Mouse (Mus musculus): ENCODE data around the gene Zfp248. TPM values are rescaled to one million over a fixed set of nuclear protein-coding genes. Genes with fewer than 3 reads are reported as not detected.

Zfp248 gene
- total and polyA plus RNA-seq, 2 experiments from 2014 or later, result 7.8 to 12.3 TPM

DNA sequence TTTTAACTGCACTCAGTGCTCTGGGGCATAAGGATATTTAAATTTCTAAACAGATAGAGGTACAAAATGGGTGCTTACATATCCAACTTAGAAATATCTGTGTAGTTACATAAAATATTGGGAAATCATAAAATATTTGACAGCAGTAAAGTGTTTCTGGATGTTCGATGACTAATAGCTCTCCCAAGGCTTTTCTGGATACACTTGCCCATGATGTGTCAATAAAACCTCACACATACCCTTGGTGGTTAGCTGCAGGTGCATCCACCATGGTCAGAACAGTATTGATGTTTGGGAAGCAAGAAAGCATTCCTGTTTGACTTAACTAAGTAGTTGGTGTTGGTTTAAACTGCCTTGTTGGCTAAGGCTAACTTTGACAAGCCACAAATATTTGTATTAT lies 2.4 kb upstream of the Zfp248 start:
- Histone ChIP-seq H3K27me3 (ENCODE audit: insufficient read depth, low read length) (no peaks in the 10 kb centered on the region), H3K4me1 (ENCODE audit: insufficient read depth) (peaks cover 8% of the 10 kb centered on the region; the same call in 1 of the 2 replicates)
- 95% methylated on average over 1 of the region's 1 CpGs for WGBS

DNA sequence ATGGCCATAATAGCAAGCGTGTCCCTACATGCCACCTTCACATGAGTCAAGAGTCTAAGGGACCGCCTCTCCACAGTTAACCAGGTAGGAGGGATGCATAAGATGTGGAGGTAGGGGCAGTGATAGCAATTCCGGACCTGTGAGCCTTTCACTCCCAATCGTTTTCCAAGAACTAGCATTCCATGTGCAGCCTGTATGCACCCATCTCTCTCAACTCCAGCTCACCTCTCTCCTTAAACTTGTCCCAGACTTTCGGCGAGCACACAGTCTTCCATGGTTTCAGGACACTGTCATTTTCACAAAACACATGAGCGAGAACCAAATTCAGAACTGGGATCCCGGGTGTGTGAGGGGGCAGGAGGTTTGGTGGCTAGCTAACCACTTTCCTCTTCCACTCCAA lies 876 bp downstream of the Zfp248 start:
- ATAC-seq (no peak), DNase-seq (no peak)
- Histone ChIP-seq H3K4me2 (ENCODE audit: low read depth) (peak overlapping the region; percentile 73), H3K27me3 (ENCODE audit: insufficient read depth, low read length) (no peaks in the 10 kb centered on the region), H3K4me1 (ENCODE audit: insufficient read depth) (peaks cover 8% of the 10 kb centered on the region; the same call in 1 of the 2 replicates), H3K27ac (ENCODE audit: low read depth, low read length) (peak overlapping the region; percentile 98; the same call in 1 of the 2 replicates), H3K36me3 (ENCODE audit: insufficient read depth) (no peaks in the 10 kb centered on the region), H3K9me3 (ENCODE audit: low read length) (no peaks in the 10 kb centered on the region), H3K4me3 (ENCODE audit: low read depth, low read length) (peak overlapping the region; percentile 59), H3K9ac (peak overlapping the region; percentile 94)
- 32% methylated on average over 8 of the region's 8 CpGs for WGBS
- no peak for TF ChIP-seq CTCF (IDR thresholded peaks at IDR 0.05; ENCODE audit: low read depth)

More for the DNA sequence above, 2.4 kb upstream of the Zfp248 start:
- DNase-seq (no peak), ATAC-seq (no peak)
- no peak for TF ChIP-seq CTCF (IDR thresholded peaks at IDR 0.05; ENCODE audit: low read depth)
- Histone ChIP-seq H3K4me2 (ENCODE audit: low read depth) (no peak overlapping the region), H3K9me3 (ENCODE audit: low read length) (no peaks in the 10 kb centered on the region), H3K9ac (no peak overlapping the region), H3K27ac (ENCODE audit: low read depth, low read length) (no peak overlapping the region), H3K4me3 (ENCODE audit: low read depth, low read length) (no peak overlapping the region), H3K36me3 (ENCODE audit: insufficient read depth) (peaks cover 6% of the 10 kb centered on the region; the same call in 1 of the 2 replicates)

DNA sequence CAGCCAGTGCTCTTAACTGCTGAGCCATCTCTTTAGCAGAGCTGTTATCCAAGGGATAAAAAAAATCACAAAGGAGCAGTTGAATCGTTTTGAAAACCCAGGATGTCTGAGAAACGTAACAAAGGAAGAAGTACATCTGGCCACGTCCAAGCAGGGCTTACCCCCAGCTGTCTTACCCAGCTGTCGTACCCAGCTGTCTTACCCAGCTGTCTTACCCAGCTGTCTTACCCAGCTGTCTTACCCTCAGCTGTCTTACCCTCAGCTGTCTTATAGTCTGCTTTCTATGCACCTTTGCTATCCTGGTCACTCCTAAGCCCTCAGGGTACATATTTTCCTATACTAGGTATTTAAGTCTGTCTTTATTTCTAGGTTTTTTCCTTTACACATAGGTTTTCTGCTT lies 23.8 kb downstream of the Zfp248 start:
- Histone ChIP-seq H3K4me3 (ENCODE audit: low read depth, low read length) (no peak overlapping the region), H3K9ac (no peak overlapping the region), H3K4me1 (ENCODE audit: insufficient read depth) (no peaks in the 10 kb centered on the region), H3K27me3 (ENCODE audit: insufficient read depth, low read length) (no peaks in the 10 kb centered on the region), H3K36me3 (ENCODE audit: insufficient read depth) (peaks cover 41% of the 10 kb centered on the region), H3K9me3 (ENCODE audit: low read length) (peaks cover 5% of the 10 kb centered on the region; the same call in 1 of the 2 replicates), H3K27ac (ENCODE audit: low read depth, low read length) (no peak overlapping the region), H3K4me2 (ENCODE audit: low read depth) (no peak overlapping the region)
- ATAC-seq (no peak), DNase-seq (no peak)
- 89% methylated on average over 4 of the region's 4 CpGs for WGBS
- no peak for TF ChIP-seq CTCF (IDR thresholded peaks at IDR 0.05; ENCODE audit: low read depth)

DNA sequence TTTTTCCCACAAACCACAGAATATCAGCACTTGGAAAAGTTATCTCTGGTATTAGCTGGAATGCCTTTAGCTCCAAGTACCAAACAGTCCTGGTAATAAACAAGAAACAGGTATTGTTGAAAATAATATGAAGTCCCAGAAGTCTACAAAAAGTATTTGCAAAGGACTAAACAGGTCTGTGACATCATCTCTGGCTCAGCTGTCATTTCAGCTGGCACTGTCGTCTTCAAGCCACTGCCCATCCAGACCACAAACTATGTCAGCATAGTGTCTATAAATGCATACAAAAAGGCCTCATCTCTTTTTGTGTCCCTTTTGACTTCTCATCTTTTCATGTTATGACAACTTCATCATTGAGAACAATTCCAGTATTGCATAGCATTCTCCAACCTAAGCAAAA lies 28.7 kb downstream of the Zfp248 start:
- Histone ChIP-seq H3K9ac (no peak overlapping the region), H3K27me3 (ENCODE audit: insufficient read depth, low read length) (no peaks in the 10 kb centered on the region), H3K4me2 (ENCODE audit: low read depth) (no peak overlapping the region), H3K36me3 (ENCODE audit: insufficient read depth) (peaks cover 34% of the 10 kb centered on the region), H3K4me3 (ENCODE audit: low read depth, low read length) (no peak overlapping the region), H3K27ac (ENCODE audit: low read depth, low read length) (no peak overlapping the region), H3K9me3 (ENCODE audit: low read length) (peaks cover 5% of the 10 kb centered on the region; the same call in 1 of the 2 replicates), H3K4me1 (ENCODE audit: insufficient read depth) (no peaks in the 10 kb centered on the region)
- ATAC-seq, result no peak
- WGBS, result 90% methylated on average over 1 of the region's 1 CpGs
- TF ChIP-seq CTCF (IDR thresholded peaks at IDR 0.05; ENCODE audit: low read depth), result no peak
- DNase-seq, result no peak

DNA sequence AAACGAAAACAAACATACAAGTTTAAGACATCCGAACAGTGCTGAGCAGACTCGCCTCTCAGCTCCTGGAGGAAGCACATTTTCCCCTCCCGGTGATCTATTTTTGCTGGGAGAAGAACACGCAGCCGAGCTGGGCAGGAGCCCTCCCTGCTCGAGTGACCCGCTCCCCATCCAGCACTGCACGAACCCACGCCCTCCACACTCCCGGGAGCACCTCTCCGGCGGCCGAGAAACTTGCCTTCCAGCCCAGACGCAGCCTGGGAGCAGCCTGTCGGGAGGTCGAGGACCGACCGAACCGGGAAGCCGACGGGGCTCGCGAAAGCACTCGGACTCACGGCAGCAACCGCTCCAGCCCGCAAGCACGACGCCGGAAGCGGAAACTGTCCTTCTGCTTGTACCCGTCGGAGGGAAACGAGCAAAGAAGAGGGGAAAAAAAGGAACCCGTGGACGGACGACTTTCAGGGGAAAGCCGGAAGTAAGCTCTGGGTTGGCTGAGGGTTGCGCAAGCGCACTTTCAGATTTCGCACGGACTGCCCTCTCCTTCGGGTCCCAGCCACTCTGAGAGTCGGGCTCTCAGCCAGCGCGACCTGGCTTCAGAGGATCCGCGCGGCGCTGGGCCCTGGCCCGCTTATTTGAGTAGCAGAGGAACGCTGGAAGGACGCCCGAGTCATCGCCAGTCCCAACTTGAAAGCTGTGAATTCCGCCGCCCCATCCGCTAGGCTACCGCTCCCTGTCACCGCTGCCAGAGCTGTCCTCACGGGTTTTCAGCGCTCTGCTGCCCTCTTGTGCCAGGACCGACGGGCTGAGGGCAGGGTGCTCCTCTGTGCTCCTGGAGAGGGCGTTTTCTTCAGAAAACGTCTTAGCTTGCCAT lies 36.0 kb downstream of the Zfp248 start, which contains the start of gene Bms1:
Gene Bms1, minus strand, starts transcription at position 425 of the 871 bp plus-strand sequence.
- Histone ChIP-seq H3K9ac (peak within 1 kb of the TSS; percentile 81), H3K27me3 (ENCODE audit: insufficient read depth, low read length) (no peaks in the 10 kb centered on the region), H3K9me3 (ENCODE audit: low read length) (no peaks in the 10 kb centered on the region), H3K4me3 (ENCODE audit: low read depth, low read length) (peak within 1 kb of the TSS; percentile 91), H3K4me2 (ENCODE audit: low read depth) (peak within 1 kb of the TSS; percentile 59), H3K4me1 (ENCODE audit: insufficient read depth) (peaks cover 6% of the 10 kb centered on the region; the same call in 1 of the 2 replicates), H3K36me3 (ENCODE audit: insufficient read depth) (peaks cover 26% of the 10 kb centered on the region), H3K27ac (ENCODE audit: low read depth, low read length) (peak within 1 kb of the TSS; percentile 94)
- TF ChIP-seq CTCF (IDR thresholded peaks at IDR 0.05; ENCODE audit: low read depth), result peak; percentile 97
- peak; percentile 98 for ATAC-seq
- WGBS, result under 1% methylated on average over 67 of the region's 67 CpGs
- peak; percentile 98 for DNase-seq

DNA sequence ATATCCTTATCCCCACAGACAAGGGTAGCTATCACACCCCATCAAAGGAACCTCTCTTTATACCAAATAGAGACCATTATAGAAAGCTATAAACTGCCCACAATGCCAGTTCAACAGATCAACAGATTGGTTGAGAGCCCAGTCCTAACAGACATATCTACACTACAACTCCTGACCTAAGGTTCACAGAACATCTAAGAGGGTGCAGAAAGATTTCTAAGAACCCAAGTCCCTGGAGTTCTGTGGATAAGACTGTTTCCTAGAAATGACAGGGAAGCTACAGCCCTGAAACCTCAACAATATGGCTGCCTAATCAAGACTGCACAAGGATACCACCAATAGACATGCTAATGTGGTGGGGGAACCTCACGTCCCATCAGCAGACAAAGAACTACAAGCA lies 44.9 kb downstream of the Zfp248 start:
- DNase-seq, result no peak
- H3K4me2 ChIP-seq (ENCODE audit: low read depth), result no peak overlapping the region
- no peaks in the 10 kb centered on the region for H3K4me1 ChIP-seq (ENCODE audit: insufficient read depth)
- TF ChIP-seq CTCF (IDR thresholded peaks at IDR 0.05; ENCODE audit: low read depth), result no peak
- H3K27me3 ChIP-seq (ENCODE audit: insufficient read depth, low read length), result no peaks in the 10 kb centered on the region
- no peak for ATAC-seq
- no peak overlapping the region for H3K9ac ChIP-seq
- 79% methylated on average over 1 of the region's 1 CpGs for WGBS
- H3K36me3 ChIP-seq (ENCODE audit: insufficient read depth), result peaks cover 79% of the 10 kb centered on the region
- no peak overlapping the region for H3K4me3 ChIP-seq (ENCODE audit: low read depth, low read length)
- H3K9me3 ChIP-seq (ENCODE audit: low read length), result no peaks in the 10 kb centered on the region
- H3K27ac ChIP-seq (ENCODE audit: low read depth, low read length), result no peak overlapping the region

DNA sequence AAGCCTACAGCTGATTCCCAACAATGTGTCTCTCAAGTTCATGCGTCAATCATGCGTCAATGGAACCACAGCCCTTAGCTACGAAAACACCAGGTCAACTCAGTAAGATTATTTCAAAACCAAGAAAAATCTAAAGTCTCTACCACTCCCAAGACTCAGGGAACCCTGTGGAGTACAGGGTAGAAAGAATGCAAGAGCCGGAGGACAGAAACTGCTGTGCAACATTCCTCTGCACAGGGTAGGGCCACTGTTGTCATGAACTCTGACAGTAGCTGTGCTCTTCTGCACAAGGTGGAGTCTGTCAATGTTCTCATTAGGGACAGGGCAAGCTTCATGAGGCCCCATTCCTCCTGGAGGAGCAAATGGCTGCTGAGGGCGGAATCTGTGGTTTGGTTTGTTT lies 46.8 kb downstream of the Zfp248 start:
- DNase-seq (no peak), ATAC-seq (no peak)
- H3K4me2 ChIP-seq (ENCODE audit: low read depth), result no peak overlapping the region
- H3K27ac ChIP-seq (ENCODE audit: low read depth, low read length), result no peak overlapping the region
- no peak overlapping the region for H3K4me3 ChIP-seq (ENCODE audit: low read depth, low read length)
- no peak overlapping the region for H3K9ac ChIP-seq
- H3K27me3 ChIP-seq (ENCODE audit: insufficient read depth, low read length), result no peaks in the 10 kb centered on the region
- no peaks in the 10 kb centered on the region for H3K9me3 ChIP-seq (ENCODE audit: low read length)
- peaks cover 80% of the 10 kb centered on the region for H3K36me3 ChIP-seq (ENCODE audit: insufficient read depth)
- H3K4me1 ChIP-seq (ENCODE audit: insufficient read depth), result no peaks in the 10 kb centered on the region
- no peak for TF ChIP-seq CTCF (IDR thresholded peaks at IDR 0.05; ENCODE audit: low read depth)
- 95% methylated on average over 5 of the region's 5 CpGs for WGBS
